Mouse (Mus musculus): Measurements from ENCODE around the gene Gm7544.
"Not testable (repeated sequence)": the region's sequence is repeated elsewhere in the genome, so short reads cannot be mapped to it uniquely, and the experiment has no call there.

The Gm7544 gene

DNA sequence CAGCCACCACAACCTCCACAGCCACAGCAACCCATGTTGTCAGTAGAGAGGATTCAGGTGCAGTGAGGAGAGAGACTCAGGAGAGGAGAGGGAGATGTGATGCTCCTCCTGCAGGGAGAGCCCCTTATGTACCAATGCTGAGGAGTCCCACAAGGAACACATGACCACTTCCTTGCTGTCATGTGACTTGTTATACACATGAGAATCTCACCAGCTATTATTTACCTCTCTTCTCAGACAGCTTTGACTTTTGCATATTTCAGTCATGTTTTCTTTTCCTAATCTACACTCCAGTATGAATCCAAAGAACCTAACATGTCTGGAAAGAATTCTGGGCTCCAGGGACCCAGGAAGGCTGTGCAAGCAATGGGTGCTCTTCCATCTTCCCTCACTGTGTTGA lies at the start of gene Gm7544:
Gm7544 (minus strand) TSS at position 101 of the 400 bp plus-strand sequence.
- not testable (repeated sequence) for DNase-seq

DNA sequence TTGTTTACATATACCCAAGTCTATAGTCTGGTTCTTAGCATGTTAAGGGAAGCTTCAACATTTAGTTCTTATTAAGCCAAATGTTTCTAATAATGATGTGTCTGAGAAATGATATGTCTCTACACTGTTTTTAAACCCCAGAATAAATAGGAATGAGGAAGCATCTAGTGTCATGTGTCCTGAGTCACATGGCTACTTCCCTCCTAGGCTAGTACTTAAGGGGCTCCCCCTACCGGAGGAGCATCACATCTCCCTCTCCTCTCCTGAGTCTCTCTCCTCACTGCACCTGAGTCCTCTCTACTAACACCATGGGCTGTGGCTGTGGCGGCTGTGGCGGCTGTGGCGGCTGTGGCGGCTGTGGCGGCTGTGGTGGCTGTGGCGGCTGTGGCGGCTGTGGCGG lies 44.5 kb upstream of the Gm7544 start, which contains the start of gene Gm47959:
Gm47959 (plus strand) TSS at position 243 of the 400 bp plus-strand sequence.
- not testable (repeated sequence) for DNase-seq

DNA sequence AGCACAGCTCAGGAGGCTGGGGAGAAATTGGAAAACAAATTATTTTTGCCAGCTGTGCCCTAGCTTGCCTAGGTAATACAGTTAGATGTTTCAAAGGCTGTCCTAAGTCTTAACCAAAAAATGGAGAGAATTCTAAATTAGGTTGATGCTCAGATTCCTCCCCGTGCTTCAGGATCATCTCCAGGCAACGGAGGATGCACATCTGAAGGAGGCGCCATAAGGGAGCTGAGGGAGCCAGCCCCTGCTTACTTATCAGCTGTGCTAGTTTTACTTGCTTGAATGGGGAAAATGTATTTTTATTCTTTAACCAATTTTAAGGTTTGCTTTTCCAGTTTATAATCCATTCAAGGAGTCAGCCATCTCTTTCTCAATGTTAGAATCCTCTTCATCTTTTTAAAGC lies 38.1 kb upstream of the Gm7544 start:
- no peak for DNase-seq

DNA sequence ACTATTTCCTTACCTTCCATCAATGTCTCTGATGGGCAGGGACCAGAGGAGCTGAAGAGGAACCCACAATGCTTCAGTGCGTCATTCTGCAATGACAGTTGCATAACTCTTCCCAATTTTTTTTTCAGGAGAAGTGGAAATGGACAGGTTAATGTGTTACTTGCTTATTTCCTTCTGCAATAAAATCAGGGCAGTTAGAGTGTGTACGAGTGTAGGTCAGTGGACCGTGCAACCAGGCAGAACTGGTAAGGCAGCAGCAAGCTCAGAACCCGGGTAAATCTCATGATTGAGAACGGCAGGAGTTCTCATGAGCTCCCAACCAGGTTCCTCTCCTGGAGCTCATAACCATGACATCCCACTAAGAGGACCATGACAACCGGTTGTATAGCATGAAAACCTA lies 36.3 kb upstream of the Gm7544 start:
- peak; percentile 45 for DNase-seq

DNA sequence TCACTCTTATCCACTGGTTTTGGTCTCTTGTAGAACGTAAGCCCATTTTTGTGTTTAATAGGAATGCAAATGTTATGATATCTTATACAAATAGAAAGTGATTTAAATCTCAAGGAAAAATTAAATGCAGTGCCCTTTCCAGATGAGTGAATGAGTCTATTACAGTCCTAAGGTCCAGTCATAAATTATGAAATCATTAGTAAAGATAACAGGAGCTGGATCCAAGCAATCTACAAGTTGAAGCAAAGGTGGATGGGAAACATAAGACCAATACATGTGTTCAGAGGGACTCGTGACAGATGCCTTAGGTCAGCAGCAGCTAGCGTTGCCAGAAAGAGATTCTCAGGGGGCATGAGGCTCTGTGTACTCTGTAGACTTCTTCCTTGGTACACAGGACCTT lies 35.8 kb upstream of the Gm7544 start:
- DNase-seq = no peak

DNA sequence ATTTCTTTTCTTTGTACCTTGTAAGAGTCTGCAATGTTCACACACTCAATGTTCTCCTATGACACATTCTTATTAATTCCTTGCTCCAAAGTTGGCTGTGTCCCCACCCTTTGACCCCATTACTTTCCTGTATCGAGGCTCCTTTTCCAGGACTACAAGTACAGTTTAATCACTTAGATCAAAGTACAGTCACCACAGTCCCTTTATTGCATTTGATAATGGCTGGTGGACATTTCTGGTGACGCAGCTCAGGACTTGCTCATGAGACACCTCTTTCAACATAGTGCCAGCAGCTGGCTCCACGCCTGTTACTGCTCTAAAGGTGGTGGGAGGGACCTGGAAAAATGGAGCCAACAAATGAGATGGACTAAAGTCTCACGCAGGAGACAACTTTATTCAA lies 35.2 kb upstream of the Gm7544 start:
- no peak for DNase-seq

DNA sequence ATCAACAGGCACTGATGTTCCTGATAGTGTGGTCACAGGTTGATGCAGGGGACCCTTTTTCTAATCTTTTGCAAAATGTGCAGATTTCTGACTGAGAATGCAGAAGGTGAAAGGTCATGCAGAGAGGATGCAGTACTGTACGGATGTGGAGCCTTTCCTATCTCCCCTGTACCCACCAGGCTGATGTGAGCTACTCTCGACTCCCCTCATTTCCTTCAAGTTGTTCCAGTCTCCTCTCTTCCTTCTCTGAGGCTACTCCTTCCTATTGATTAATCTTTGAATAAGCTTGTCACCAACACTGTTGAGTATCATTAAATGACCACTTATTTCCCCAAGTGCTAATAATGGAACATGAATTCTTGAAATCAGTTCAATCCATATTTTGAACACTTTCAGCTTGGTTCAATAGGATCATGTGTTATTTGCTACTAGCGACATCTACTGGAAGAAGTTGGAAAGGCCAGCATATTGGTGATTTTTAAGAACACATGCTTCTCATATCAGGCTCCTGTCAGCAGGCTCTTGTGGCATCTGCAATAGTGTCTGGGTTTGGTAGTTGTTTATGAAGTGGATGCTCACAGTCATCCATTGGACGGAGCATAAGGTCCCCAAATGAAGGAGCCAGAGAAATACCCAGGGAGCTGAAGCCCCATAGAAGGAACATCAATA lies 31.9 kb upstream of the Gm7544 start:
- DNase-seq = peak; percentile 60

DNA sequence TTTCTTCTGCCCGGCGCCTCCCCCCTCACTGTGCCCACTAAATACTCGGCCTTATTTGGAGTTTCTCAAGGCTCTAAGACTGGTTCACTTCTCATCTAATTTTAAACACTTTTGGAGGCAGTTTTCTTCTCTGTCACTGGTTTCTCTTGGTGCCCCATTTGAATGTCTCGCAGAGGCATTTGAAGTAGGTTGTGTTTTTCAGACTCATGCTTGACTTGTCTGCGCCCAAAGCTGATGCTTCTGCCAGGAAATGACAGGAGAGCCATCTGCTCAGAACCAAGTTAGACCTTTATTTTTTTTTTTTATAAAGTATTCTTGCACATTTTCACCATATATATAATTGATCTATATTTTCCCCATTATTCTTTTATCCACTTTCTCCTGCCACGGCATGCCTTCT lies 30.9 kb upstream of the Gm7544 start:
- DNase-seq = no peak

DNA sequence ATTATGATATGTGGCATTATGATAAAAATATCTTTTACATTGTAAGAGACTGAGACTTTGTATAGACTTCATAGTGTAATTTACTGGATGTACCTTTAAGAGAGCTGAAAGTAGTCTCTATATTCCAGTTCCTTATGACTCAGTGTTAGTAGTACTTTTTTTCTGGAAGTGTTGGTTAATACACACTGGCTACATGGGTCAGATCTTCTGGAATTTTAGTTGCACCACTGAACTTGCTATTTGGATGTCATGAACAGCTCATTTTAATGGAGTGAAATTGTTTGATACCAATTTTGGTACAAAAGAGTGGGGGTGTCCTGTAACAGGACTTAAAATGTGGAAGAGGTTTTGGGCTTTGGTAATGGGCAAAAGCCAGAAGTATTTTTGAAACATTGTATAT lies 22.0 kb upstream of the Gm7544 start:
- no peak for DNase-seq

DNA sequence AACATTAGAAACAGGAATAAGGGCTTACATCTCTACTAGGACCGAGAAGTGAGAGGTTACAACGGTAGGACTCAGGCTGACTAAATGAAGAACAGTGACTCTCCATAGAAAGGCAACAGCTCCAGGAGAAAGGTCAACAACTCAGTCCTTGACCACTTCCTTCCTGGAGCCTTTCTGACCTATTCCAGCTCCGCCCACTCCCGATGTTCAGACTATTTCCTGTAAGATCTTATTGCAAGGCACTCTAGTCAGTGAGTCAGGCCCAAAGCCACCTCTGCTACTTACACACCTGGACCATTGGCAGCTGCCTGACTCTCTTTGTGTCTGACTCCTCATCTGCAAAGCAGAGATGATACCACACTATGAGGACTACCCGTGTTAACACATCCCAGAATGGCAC lies 19.9 kb upstream of the Gm7544 start:
- DNase-seq = peak; percentile 25

DNA sequence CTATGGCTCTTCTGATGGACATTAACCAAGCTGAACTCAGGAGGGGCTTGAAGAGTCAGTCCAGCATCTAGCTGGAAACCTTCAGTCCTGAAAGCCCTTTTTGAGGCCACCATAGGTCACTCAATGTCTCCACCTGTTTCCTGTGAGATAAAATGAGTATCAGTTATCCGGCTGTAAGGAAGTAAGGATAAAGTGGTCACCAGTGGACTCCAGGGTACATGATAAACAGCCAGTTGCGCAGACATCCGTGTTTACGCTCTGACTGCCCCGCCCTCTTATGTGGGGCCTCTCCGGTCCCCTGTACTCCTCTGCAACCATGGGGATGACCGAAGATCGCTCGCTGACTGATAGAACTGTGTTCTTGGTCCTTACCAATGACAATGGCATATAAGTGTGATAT lies 18.5 kb upstream of the Gm7544 start:
- DNase-seq = peak; percentile 21

DNA sequence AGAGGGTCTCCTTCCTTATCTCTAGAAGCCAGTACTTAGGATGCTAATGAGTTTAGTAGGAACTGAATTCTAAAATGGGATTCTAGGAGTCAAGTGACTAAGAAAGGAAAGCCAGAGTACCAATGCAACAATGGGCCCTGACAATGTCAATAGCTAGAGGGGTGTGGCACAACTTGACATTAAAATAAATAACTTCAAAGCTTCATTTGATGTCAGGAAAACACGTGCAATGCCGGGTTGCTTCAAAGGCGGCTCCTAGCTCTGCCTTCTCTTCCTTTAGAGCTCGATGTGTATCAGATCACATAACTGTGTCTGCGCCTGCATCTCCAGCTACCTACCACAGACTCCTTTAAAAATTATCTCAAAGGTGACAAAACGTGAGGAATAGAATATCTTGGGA lies 18.1 kb upstream of the Gm7544 start:
- DNase-seq = no peak

DNA sequence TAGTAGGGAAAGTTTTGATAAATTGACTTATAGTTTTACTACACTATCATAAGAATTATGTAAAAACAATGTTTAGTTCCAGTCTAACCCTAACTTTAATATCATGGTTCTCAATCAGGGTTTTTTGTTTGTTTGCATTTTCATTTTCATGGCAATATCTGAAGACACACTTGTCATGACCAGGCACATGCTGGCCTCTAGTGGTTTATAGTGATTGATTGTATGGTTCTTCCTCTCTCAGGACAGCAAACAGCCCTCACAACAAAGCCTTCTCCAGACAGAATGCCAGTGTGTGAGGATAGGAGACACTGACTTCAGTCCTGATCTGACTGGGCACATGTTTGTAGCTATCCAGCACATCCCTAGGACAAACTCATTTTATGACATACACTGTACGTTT lies 17.4 kb upstream of the Gm7544 start:
- peak; percentile 19 for DNase-seq

DNA sequence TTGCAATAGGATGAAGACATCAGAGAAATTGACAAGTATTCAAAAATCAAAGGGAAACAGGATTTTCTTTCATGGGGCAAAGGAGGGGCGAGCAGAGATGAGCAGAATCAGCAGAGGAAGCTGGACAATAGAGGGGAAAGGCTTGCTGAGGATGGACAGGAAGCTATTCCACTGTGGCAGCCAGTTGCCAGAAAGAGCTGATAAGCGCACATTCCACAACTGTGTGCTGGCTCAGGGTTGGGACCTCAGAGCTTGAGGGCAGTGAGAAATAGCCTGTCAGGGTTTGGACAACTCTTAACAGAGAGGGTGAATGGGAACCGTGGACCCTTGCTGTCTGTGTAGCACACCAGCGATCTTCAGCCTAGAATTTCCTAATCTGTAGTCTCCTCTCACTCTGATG lies 16.2 kb upstream of the Gm7544 start:
- peak; percentile 49 for DNase-seq

DNA sequence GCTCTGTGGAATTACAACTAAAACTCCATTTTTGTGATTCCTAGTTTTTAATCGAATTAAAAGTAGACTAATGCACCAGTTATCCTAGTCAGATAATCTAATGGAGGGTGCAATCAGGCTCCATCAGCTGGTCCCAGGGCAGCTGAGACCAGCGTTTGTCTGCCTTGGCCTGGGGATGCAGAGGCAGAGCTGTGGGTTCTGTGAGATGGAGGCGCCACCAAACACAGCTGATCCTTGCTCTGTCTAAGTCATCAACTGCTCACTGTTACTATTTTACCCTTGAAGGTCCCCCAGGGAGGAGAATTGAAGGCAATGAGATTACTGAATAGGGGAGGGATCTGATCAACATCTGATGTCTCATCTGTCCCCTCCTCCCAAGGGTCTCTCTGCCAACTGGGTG lies 10.6 kb upstream of the Gm7544 start:
- no peak for DNase-seq

DNA sequence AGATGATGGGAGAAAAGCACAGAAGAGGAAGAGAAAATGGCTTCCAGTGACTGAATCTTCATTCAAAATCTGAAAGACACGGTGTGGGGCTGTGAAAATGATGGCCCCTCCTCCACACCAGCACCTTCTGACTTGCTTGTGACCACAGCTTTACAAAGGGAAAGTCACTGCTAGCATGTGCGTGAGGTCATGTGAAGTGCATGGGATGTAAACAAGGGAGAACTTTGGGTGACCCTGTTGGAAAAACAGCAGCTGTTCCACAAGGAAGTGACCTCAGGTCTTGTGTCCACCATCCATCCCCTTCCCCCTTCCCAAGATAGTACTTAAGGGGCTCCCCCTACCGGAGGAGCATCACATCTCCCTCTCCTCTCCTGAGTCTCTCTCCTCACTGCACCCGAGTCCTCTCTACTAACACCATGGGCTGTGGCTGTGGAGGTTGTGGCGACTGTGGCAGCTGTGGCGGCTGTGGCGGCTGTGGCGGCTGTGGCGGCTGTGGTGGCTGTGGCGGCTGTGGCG lies 4.1 kb upstream of the Gm7544 start, which contains the start of gene Gm47955:
Gm47955 (plus strand) TSS at position 417 of the 516 bp plus-strand sequence.
- DNase-seq = no peak

DNA sequence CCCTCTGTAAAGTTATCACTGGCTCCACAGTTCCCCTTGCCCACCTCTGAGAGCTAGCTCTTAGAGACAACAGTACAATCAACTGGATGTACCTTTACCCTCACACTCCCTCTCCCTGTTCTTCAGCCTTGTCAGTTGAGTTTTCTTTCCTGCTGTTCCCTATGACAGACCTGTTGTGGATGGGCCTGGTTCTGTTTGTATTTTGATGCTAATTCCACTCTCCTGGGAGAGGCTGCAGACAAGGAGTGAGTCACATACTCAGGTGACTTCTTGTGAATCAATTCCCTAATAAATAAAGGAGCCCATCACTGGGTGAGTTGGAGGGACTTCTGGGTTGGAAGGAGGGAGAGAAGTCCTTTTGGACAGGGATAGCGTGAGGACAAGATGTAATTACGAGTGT lies 7.2 kb downstream of the Gm7544 start:
- DNase-seq = no peak

DNA sequence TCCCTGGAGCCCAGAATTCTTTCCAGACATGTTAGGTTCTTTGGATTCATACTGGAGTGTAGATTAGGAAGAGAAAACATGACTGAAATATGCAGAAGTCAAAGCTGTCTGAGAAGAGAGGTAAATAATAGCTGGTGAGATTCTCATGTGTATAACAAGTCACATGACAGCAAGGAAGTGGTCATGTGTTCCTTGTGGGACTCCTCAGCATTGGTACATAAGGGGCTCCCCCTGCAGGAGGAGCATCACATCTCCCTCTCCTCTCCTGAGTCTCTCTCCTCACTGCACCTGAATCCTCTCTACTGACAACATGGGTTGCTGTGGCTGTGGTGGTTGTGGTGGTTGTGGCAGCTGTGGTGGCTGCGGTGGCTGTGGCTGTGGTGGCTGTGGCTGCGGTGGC lies 9.8 kb downstream of the Gm7544 start:
- not testable (repeated sequence) for DNase-seq

DNA sequence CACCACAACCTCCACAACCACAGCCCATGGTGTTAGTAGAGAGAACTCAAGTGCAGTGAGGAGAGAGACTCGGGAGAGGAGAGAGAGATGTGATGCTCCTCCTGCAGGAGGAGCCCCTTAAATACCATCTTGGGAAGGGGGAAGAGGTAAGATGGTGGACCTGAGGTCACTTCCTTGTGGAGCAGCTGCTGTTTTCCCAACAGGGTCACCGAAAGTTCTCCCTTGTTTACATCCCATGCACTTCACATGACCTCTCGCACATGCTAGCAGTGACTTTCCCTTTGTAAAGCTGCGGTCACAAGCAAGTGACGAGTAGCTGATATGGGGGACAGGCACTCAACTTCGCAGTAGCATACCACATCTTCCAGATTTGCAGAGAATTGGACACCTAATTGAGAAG lies 12.5 kb downstream of the Gm7544 start, which contains the start of gene A030003K21Rik:
A030003K21Rik (minus strand) TSS at position 94 of the 400 bp plus-strand sequence.
- not testable (repeated sequence) for DNase-seq

DNA sequence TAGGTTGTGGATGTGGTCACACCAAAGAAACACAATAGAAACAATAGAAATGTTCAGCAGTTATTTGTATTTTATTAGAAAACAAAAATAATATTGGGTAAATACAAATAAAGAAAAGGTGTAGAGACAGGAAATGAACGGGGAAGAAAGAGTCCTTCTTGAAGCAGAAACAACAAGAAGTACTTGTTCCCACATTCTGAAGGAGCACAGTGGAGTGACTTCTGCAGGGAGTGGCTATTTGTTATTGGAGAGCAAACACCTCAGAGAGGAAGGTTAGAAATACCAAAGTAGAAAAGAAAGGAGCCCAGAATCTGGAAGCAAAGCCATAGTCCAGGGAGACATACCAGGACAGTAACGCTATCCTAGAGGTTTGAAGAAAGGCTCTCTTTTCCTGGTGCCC lies 13.3 kb downstream of the Gm7544 start:
- DNase-seq = not testable (repeated sequence)

DNA sequence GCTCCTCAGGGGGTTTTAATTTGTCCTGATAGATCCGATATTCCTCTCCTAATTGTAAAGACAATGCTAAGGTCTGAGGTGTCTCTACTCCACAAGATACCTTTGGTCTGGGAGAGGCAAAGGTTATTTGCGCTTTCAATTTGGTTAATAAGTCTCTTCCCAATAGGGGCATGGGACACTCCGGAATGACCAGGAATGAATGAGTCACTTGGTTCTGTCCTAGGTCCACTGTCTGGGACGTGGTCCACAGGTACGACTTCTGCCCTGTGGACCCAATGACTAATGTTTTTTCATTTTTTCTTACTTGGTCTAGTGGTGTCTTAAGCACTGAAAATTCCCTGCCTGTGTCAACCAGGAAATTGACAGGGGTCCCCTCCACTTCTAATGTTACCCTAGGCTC lies 17.1 kb downstream of the Gm7544 start:
- DNase-seq = no peak

DNA sequence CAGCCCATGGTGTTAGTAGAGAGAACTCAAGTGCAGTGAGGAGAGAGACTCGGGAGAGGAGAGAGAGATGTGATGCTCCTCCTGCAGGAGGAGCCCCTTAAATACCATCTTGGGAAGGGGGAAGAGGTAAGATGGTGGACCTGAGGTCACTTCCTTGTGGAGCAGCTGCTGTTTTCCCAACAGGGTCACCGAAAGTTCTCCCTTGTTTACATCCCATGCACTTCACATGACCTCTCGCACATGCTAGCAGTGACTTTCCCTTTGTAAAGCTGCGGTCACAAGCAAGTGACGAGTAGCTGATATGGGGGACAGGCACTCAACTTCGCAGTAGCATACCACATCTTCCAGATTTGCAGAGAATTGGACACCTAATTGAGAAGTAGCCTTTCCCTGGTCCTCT lies 24.5 kb downstream of the Gm7544 start, which contains the start of gene Gm6217:
Gm6217 (minus strand) TSS at position 74 of the 400 bp plus-strand sequence.
- not testable (repeated sequence) for DNase-seq

DNA sequence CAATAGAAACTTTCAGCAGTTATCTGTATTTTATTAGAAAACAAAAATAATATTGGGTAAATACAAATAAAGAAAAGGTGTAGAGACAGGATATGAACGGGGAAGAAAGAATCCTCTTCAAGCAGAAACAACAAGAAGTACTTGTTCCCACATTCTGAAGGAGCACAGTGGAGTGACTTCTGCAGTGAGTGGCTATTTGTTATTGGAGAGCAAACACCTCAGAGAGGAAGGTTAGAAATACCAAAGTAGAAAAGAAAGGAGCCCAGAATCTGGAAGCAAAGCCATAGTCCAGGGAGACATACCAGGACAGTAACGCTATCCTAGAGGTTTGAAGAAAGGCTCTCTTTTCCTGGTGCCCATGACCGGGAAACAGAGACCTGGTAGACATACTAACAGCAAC lies 25.3 kb downstream of the Gm7544 start:
- DNase-seq = not testable (repeated sequence)

DNA sequence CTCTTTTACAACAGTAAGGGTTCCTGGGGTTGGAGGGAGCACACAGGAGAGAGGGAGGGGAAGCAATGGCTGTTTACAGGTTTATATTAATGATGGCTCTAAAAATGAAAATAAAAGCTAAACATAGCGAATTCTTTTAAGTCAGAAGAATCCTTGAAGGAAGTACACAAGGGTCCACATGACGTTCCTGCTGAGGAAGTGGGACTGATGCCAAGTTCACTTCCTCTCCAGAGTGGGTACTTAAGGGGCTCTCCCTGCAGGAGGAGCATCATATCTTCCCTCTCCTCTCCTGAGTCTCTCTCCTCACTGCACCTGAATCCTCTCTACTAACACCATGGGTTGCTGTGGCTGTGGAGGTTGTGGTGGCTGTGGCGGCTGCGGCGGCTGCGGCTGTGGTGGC lies 31.2 kb downstream of the Gm7544 start, which contains the start of gene A030014E15Rik:
A030014E15Rik (plus strand) TSS at position 268 of the 400 bp plus-strand sequence.
- peak; percentile 23 for DNase-seq

DNA sequence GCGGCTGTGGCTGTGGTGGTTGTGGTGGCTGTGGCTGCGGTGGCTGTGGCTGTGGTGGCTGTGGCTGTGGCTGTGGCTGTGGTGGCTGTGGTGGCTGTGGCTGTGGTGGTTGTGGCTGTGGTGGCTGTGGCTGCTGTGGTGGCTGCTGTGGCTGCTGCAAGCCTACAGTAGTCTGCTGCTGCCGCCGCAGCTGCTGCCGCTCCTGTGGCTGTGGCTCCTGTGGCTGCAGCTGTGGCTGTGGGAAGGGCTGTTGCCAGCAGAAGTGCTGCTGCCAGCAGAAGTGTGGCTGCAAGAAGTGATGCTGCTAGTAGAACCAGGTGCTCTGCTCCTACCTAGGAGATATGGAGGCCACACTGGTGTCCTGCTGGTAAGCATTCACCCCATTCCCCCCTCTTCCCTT lies 42.4 kb downstream of the Gm7544 start:
- not testable (repeated sequence) for DNase-seq
